Mouse (Mus musculus): Measurements from ENCODE around the gene Psmb3.
"Not testable (repeated sequence)": the region's sequence is repeated elsewhere in the genome, so short reads cannot be mapped to it uniquely, and the experiment has no call there.

Gene Psmb3

DNA sequence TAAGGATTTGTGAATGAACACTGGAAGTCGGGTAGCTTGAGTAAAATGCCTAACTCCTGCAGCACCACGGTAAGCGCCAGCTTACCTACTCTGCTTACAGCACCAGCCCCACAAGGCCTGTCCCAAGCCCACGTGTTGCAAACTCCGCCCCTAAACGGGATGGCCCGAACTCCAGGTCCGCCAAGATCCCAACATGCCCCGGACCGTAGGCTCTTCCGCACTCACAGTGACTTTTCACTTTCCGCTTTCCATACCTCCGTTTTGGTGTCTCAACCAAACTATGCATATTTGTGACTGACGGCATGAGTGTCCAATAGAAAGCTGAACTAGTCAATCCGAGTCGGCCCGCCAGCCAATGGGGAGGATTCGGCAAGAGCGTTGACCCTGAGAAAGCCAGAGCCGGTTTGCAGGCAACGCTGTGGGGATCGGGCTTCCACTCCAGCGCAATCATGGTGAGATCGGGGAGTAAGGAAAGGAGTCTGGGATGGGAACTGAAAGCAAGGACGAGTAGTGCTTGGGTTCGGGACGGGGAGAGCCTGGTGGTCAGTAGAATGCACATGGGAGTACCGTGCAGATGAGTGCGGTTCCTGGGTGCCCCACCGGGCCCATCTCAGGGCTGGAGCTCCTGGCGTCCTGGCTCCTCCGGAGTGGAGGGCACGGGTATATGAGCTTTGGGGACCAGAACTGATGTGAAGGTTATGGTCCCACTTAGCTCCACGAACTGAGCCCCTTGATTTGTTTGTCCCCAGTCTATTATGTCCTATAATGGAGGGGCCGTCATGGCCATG is at the start of gene Psmb3:
Gene Psmb3 (plus strand): TSS at position 361 of the 788 bp plus-strand sequence.
- DNase-seq (ENCODE audit: low read depth, low spot score) = peak; percentile 100

GRCm38 (mm10) chr11:97654210-97654609 is 49.0 kb upstream of the Psmb3 start:
- no peak for DNase-seq (ENCODE audit: low read depth, low spot score)

DNA sequence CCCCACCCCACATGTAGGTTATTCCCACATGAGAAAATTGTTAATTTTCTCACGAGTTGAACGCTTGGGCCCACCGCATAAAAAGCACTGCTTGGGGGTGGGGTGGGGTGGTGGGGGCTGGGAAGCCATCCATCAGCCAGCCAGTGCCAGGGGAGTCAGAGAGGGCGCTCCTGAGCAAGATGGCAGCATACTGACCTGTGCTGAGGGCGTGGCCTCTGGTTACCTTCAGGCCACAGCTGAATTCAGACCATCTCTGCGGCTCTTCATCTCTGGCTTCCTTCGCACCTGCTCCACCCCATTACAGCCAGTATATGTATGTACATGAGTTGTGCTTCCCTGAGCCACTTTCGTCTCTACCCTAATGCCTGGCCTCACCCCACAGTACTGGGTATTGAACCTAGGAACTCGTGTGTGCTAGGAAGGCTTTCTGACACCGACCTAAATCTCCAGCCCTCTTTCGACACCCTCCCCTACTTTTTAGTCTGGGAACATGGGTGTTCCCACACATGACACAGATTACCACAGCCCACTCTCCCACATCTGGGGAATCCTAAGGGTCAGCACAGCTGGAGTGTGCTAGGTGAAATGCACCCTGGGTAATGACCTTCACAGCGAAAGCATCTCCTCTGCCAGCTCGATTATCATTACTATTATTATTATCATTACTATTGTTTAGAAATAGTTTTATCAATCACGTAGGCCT is 46.8 kb upstream of the Psmb3 start:
- DNase-seq (ENCODE audit: low read depth, low spot score) = no peak

GRCm38 (mm10) chr11:97657184-97657945 is 45.8 kb upstream of the Psmb3 start:
- no peak for DNase-seq (ENCODE audit: low read depth, low spot score)

DNA sequence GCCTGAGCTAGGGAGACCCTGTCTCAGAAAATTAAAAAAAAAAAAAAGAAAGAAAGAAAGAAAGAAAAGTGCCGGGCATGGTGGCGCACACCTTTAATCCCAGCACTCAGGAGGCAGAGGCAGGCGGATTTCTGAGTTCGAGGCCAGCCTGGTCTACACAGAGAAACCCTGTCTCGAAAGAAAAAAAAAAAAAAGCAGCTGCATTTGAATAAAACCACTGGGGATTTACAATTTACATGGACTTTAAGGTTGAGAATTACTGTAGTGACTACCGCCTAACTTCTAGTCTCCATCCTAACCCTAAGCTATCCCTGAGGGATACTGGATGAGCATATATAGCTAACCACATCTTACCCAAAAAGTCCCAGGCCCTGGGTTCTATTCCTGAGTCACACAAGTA is 45.2 kb upstream of the Psmb3 start:
- not testable (repeated sequence) for DNase-seq (ENCODE audit: low read depth, low spot score)

DNA sequence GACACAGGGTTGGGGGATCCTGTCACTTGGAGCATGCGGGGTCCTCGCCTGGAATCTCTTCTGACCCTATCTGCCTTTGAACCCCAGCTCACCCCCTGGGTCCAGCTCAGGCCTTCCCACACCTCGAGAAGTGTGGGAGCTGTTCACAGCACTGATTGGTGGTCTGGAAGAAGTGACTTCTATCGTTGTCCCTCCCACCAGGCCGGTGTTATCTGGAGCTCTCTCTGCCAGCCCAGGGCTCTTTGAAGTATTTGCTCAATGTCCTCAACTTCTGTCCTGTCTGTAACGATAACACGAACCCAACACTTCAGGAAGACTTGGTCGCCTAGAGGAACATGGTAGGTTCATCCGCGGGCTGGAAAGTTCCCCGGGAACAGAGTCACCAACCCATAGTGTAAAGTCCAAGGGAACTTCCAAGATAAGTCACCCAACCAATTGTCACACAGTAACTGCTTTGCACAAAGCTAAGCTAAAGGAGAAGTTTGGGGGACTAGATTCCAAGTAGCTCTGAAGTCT is 44.4 kb upstream of the Psmb3 start:
- DNase-seq (ENCODE audit: low read depth, low spot score) = no peak

- DNase-seq (ENCODE audit: low read depth, low spot score) = no peak
Observed at GRCm38 (mm10) chr11:97659267-97659989, 43.8 kb upstream of the Psmb3 start.

DNA sequence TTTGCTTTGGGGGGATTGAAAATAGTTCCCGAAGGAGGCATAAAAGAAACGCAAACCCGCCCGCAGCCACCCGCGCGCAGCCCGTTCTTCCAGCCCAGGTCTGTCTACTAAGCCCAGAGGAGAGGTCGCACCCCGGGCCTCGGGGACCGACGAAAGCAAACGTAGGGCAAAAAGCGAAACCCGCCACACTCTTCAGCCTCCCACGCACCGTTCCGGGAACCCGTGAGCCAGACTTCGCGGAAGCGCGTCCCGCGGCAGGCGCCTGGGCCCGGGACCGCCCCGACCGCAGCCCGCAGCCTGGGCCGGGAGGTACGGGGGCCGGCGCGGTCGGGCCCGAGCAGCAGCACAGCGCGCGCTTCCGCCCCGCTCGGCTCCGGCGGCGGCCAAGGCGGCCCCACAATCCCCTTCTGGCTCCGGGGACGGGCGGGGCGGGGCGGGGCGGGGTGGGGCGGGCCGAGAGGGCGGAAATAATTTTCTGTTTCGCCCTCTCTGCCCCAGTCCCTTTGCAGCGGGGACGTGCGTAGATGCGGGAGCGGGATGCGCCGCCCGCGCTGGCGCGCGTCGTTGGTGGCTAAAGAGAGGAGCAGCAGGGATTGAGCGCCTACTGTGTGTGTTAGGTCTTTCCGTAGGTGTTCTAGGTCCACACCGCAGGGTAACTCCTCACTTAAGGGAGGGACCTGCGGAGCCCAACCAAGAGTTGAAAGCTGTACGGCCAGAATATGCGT is 43.0 kb upstream of the Psmb3 start:
- peak; percentile 93 for DNase-seq (ENCODE audit: low read depth, low spot score)

DNA sequence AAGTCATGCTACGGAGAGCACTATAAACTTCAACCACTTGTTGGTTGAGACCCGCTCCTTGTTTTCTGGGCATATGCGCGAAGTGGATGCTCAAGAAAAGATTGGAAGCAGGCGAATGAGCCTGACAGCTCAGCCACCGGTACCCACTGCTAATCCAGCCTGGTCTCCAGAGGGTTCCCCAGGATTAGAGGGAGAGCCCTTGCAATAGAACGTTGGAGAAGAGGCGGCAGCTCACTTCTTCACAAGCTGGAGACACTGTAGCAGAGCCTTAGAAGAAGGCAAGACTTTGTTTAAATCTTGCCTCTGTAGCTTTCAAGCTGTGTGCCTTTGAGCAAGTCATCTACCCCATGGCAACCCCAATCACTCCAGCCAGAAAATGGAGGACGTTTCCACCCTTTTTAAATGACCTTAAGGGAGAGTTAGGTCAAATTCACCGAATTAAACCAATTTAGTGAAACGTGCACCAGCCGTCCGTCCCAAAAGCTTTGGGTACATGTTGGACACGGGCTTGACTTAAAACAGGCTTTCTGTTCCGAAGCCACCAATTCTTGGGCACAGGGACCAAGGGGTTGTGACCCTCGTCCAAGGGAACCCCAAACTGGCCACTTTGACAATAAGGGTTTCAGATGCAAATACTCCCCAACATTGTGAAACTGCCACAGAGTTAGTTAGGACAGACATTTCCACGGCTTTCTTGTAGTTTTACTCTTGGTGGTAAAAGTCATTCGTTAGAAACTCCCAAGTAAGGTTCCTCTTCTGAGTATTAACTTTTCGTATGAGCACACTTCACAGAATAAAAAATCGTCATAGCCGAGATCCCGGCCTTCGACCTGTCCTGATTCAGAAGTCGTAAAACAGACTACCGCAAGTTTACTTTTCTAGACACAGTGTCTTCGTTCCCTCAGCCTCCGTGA is 42.2 kb upstream of the Psmb3 start:
- DNase-seq (ENCODE audit: low read depth, low spot score) = no peak

DNA sequence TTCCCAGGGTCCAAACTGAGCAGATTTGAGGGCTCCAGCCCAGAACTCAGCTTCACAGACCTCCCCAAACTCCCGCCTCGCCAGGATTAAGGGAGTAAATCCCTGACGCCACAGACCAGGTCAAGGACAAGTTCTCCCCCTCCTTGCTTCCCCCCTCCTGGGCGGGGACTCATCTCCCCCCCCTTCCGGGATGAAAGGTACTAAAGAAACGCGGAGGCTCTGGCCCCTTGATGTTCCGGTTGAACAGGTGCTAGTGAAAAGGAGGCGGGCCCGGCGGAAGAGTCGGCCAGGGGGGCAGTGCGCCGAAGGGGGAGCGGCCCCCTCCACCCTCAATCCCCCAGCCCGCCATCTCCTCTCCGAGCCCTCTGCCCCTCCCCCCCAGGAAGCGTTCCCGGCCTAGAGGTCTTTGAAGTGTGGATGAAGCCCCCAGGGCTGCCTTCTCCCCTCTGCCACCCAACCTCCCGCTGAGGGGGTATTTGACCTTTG is 41.5 kb upstream of the Psmb3 start:
- DNase-seq (ENCODE audit: low read depth, low spot score) = no peak

- no peak for DNase-seq (ENCODE audit: low read depth, low spot score)
Observed at GRCm38 (mm10) chr11:97662207-97662892, 40.8 kb upstream of the Psmb3 start.

- peak; percentile 93 for DNase-seq (ENCODE audit: low read depth, low spot score)
Observed at GRCm38 (mm10) chr11:97662893-97663527, 40.2 kb upstream of the Psmb3 start, which contains the start of gene Mllt6. Gene Mllt6, plus strand, starts transcription at chr11:97663414.

DNA sequence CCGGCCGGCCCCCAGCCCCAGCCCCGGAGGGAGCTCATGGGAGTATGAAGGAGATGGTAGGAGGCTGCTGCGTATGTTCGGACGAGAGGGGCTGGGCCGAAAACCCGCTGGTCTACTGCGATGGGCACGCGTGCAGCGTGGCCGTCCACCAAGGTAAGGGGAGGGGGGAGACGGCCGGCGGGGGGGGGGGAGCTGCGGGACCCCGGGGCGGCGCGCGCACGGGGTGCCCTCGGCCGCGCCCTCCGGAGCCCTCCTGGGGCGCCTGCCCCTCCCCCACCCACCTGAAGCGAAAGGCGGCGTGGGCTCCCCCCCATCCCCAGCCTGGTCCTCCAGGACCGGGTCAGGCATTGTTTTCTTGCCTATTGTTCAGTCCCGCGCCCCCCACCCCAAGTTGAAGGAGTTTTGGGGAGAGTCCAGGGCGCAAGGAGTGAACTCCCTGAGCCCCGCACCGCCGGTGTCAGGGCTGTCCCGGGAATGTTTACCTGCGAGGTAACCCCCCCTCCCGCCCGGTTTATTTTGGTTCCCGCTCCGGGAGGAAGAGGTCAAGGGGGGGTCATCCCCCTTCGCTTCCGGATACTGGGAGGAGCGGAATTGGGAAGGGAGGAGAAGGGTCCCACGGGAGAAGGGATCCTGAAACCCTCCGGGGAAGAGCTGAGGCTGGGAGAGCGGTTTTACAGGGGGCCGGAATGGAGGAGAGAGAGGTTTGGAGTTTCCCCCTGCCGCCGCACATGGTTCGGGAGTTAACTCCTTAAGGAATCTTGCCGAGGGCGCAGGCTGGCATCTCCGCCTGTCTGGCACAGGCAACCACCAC is 39.5 kb upstream of the Psmb3 start:
- DNase-seq (ENCODE audit: low read depth, low spot score) = peak; percentile 46

GRCm38 (mm10) chr11:97664339-97664665 is 38.9 kb upstream of the Psmb3 start:
- no peak for DNase-seq (ENCODE audit: low read depth, low spot score)

DNA sequence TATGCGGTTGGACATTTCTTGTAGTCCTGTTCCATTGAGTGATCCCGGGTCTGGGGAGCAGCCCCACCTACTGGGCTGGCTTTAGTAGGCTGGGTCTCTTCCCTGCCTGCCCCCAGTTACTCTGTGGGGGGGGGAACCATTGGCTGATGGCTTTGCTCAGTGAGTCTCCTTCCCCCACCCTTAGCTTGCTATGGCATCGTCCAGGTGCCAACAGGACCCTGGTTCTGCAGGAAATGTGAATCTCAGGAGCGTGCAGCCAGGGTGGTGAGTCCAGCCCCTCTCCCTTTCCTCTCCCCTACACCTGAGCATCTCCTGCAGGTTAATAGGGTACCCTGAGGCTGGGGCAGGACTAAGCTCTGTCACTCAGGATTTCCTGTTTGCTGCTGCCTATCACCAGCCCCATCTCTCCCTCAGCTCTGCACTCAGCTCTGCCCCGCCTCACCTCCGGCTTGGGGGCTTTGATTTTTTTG is 38.4 kb upstream of the Psmb3 start:
- no peak for DNase-seq (ENCODE audit: low read depth, low spot score)

- DNase-seq (ENCODE audit: low read depth, low spot score) = no peak
Observed at GRCm38 (mm10) chr11:97665431-97665830, 37.8 kb upstream of the Psmb3 start.

GRCm38 (mm10) chr11:97666221-97666620 is 37.0 kb upstream of the Psmb3 start:
- peak; percentile 58 for DNase-seq (ENCODE audit: low read depth, low spot score)

All from brain, adult 2 months (tissue).